Mouse (Mus musculus) cerebellum, adult 9-10 months (tissue): ENCODE data around the gene Ror1.

Experiments
- DNase-seq: peaks from one replicate; pipeline ENCODE4 v3.0.0; 2022

The Ror1 gene

GRCm38 (mm10) chr4:100166871-100167270 is 71.3 kb downstream of the Ror1 start:
- no peak for DNase-seq

GRCm38 (mm10) chr4:100169683-100170082 is 74.1 kb downstream of the Ror1 start:
- no peak for DNase-seq

GRCm38 (mm10) chr4:100170161-100170650 is 74.6 kb downstream of the Ror1 start:
- no peak for DNase-seq

- DNase-seq = no peak
Observed at GRCm38 (mm10) chr4:100170743-100171142, 75.2 kb downstream of the Ror1 start.

DNA sequence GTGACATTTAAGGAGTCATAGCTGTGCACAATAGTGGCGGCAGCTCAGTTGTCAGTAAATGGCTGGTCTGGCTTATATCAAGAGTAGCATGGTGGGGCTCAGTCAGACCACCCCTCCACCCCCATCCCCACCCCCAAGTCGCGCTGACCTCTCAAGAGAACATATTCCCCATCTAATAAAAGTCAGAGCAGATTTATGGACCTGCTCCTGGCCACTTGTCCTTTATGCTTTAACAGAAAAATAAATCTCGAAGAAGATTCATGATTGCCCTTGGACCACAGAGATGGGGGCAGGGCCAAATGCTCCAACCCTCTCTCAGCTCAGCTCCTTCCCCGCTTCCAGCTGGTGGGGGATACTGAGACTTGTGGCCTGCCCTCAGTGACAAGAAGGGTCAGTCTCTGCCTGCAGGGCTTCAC is 75.9 kb downstream of the Ror1 start:
- no peak for DNase-seq

GRCm38 (mm10) chr4:100175594-100175993 is 80.0 kb downstream of the Ror1 start:
- no peak for DNase-seq

DNA sequence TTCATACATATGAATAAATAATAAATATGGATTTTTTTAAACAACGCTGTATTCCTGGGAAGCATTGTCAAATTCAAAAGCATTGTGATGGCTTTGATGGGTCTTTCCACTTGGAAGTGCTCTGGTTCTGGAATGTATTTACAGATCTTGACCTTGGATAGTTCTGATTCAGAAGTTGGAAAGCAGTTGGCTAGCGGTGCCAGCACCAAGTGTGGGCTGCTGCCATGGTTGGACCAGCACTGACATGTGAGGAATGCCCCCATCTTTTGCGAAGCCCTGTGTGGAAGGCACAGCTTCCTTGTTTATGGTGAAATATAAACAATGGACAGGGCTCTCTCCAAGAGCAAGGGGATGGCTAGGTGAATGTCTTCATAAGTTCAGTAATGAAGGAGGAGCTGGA is 82.7 kb downstream of the Ror1 start:
- DNase-seq = no peak

DNA sequence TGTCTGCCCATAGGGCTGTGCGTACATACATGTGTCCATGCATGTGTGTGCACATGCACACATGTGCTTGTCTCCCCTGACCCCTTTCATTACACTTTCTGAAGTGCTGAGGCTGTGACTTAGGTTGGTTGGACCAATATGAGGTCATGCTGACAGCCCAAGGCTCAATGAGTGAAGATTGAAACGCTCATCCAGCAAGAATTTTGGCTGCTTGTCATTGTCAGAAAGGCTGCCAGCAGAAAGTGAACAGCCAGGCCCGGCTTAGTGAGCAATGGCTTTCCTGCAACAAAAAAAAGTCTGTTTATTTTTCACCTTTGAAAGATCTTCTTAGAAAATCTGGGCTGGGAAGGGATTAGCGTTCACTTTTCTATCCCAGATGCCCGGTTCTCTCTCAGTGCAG is 86.1 kb downstream of the Ror1 start:
- peak; percentile 78 for DNase-seq

GRCm38 (mm10) chr4:100186781-100187180 is 91.2 kb downstream of the Ror1 start:
- no peak for DNase-seq

DNA sequence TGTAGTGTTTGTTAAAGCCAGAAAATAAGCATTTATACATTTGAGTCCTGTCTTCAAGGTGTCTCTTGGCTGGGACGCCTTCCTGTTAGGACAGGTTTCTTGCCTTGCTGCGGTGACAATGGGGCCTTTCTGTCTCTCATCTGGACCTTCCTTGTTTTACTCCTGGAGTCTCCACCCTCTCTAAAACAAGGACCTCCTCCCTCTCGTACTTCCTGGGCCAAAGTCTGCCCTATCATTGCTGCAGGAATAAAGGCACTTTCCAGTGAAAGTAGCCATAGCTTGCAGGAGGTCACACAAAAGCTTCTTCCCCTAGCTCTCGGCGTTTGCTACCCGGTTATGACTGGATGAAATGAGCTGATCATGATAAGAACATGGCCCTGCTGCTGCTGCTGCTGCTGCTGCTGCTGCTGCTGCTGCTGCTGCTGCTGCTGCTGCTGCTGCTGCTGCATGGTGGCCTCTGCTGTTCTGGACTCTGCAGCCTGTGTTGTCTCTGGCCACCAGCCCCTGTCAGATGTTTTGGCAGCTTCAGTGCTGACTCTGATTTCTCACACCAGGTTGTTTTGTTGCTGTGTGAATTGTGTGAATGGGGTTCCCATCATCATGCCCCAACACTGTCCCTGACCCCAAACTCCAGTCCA is 92.1 kb downstream of the Ror1 start:
- no peak for DNase-seq

- no peak for DNase-seq
Observed at GRCm38 (mm10) chr4:100188201-100188699, 92.7 kb downstream of the Ror1 start.

DNA sequence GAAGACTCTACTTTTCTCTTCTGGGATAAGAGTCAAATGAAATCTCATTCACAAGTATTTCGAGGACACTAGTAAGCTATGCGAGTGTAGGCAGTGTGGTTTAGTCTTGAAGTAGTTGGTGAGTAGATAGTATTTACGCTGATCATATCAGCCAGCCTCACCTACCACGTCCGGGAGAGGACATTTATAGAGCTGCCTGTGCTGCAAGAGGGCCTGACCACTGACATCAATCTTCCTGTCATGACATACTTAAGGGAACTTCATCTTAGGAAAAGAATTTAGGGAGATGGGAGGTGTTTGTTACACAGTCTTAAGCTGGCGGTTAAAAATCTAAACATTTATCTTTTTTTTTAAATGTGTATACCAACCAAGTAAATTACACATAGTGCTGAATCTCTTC is 95.9 kb downstream of the Ror1 start:
- no peak for DNase-seq

- no peak for DNase-seq
Observed at GRCm38 (mm10) chr4:100194136-100194535, 98.5 kb downstream of the Ror1 start.

DNA sequence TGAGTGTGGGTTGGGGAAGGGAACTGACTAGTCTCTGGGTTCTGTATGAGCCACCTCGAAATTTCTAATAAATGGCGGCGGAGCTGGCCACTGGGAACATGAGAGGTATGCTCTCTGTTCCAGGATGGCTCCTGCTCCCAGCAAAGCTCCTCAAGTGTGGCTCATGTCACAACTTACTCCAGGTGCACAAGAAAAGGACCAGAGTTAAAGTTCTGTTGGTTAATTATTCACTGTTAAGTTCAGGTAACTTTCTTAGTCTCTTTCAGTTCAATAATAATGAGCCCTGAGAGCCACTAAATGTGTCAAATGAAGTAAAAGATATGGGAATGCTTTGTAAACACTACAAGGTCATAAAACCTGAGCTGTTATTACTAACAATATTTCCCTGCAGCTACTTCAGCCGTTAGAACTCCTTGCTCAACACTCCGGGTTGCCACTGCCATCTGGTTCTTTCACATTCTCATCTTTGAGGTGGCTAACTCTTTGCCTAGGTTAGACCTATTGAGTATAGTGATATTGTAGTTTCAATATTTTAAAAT is 100.7 kb downstream of the Ror1 start:
- no peak for DNase-seq

DNA sequence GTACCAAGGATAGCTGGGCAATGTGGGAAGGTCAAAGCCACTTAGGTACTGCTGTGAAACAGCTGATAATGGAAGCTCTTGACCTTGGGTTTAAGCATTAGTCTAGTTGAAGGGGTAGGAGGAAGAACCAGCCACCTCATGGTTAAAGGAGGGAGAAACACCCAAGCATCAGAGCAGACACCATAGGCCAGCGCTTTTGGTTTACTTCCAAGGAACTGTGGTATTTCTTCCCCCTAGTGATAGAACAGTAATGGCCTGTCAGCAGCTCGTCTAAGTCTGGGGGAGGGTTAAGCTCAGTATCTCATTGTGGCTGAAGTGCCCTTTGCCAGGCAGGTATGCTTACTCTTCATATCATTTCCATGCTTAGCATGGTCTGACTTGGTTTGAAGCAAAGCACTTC is 102.7 kb downstream of the Ror1 start:
- no peak for DNase-seq

- no peak for DNase-seq
Observed at GRCm38 (mm10) chr4:100201322-100201721, 105.7 kb downstream of the Ror1 start.

GRCm38 (mm10) chr4:100203066-100203465 is 107.5 kb downstream of the Ror1 start:
- DNase-seq = no peak

GRCm38 (mm10) chr4:100203688-100204087 is 108.1 kb downstream of the Ror1 start:
- DNase-seq = no peak

GRCm38 (mm10) chr4:100204381-100204780 is 108.8 kb downstream of the Ror1 start:
- no peak for DNase-seq

DNA sequence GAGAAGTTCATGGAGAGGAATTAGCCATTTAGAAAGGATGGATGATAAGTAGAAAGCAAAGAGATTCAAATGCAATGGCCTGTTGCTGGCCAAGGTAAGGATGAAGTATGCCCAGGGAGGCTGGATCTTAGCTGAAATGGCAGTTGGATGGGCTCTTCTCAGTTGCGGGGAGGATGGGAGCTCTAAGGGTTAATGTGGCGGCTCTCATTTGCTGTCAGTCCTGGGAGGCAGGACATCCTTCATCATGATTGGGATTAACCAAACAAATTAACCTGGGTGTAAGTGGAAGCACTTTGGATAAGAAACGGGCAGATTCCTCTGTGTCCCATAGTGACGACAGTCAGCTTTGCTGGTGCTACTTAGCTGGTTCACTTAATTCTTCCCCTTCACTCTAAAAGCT is 112.5 kb downstream of the Ror1 start:
- no peak for DNase-seq

DNA sequence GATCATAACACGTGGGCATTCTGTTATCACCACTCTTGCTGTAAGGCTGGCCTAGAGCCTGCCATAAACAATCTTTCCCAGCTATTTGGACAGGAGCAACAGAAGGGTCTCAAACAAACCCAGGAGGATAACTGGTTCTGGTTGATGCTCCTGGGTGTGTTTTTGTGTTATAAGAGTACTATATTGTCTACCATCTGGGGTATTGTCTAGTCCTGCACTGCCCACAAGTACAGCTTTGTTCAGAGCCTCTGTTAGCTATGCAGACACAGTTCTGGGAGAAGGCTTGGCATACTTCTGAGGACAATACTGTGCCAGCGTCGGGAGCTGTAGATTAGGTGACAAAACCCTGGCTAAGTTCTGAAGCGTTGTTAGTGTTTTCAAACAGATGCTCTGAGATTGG is 113.5 kb downstream of the Ror1 start:
- no peak for DNase-seq

DNA sequence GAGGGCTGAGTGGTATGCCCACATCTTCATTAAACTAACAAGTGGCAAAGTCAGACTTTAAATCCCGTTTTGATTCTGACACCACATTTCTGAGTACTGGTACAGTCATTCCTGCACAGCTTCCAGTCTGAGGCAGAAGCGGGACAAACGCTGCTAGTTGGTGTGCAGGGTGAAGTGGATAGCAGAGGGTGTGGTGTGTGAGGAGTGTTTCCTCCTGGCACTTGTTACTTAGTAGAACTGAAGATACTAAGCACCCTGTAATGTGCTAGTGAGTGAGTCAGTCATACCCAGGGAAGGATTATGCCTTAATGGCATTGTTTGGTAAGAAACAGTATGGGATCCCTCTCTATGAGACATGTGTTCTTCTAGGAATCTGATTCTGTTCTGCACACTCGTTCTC is 115.7 kb downstream of the Ror1 start:
- DNase-seq = no peak

DNA sequence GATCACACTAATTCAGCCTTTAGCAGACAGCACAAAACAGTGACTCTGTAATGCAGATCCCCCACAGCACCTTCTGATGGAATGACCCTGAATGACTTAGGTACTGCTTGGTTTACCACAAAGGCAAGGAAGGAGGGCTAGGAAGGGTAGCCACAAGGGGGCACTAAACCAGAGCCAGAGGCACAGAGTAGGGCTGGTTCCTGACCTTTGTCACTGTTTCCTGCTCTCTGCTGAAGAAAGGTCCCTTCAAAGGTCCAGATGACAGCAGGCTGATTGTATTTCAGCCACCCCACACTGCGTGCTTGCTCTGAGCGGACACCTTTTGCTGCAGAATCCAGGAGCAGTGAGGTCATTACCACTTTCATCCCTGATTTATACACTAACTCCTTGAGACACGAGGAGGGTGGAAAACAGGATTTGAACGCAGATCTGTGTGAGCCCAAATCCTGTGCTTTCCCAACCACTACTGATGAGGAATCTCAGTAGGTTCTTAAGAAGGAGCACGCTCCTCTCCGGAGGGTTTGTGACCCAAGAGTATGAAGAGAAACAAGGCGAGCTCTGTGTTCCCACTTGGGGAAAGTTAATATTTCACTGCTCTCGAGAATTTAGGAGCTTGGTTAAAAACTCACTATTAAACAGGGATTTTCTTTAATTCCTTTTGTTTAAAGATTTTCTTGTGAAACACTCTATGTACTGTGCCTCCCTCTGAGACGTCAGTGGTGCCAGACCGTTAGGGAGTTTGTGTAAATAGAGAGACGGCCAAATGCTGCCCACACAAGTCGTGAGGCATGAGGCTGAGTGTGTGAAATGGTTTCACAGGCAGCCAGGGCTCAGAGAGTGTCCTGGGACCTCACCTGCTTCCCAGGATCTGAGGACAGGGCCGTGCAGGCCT is 119.0 kb downstream of the Ror1 start:
- peak; percentile 44 for DNase-seq

GRCm38 (mm10) chr4:100216587-100216986 is 121.0 kb downstream of the Ror1 start:
- DNase-seq = no peak
